Mouse (Mus musculus): ENCODE measurements around the gene Hist3h2ba.

Gene Hist3h2ba

GRCm38 (mm10) chr11:58990794-58991193, 42.1 kb downstream of the Hist3h2ba start:
- no peak for DNase-seq

GRCm38 (mm10) chr11:58991911-58992310, 43.2 kb downstream of the Hist3h2ba start:
- DNase-seq = no peak

- DNase-seq = no peak
These were observed 44.5 kb downstream of the Hist3h2ba start for GRCm38 (mm10) chr11:58993091-58993670.

GRCm38 (mm10) chr11:58994337-58994826, 45.7 kb downstream of the Hist3h2ba start:
- DNase-seq = peak; percentile 29 to 42

- no peak for DNase-seq
These were observed 46.5 kb downstream of the Hist3h2ba start for GRCm38 (mm10) chr11:58995061-58995806.

GRCm38 (mm10) chr11:58995807-58996370, 47.2 kb downstream of the Hist3h2ba start:
- DNase-seq = peak; percentile 63 to 68

- no peak for DNase-seq
These were observed 48.8 kb downstream of the Hist3h2ba start for GRCm38 (mm10) chr11:58997541-58997940.
